Comparison of ENCODE assay signal across 19 mouse cellular contexts in genomic region chr9:22523460-22523859, GRCm38 (mm10).
"Had no signal": no experiment of that assay in that cellular context is flagged by ENCODE, and none has a peak within 500 bp of the region (broad histone marks: within the 10 kb centered on the region; RNA-seq: fewer than 3 reads in every experiment).

No protein-coding gene starts in this region.

- H3K4me3 ChIP-seq: limb, embryonic 12.5 days; limb, embryonic 15.5 days; midbrain, embryonic 12.5 days; myocyte; neural tube, embryonic 13.5 days had no signal

- H3K4me2 ChIP-seq: limb, embryonic 12.5 days; limb, embryonic 15.5 days; liver, embryonic 11.5 days; lung, embryonic 14.5 days; midbrain, embryonic 12.5 days; neural tube, embryonic 13.5 days had no signal

- ATAC-seq: intestine, embryonic 16.5 days; liver, postnatal 0 days; lung, postnatal 0 days; midbrain, embryonic 16.5 days had no signal

- H3K36me3 ChIP-seq: limb, embryonic 12.5 days; limb, embryonic 15.5 days; midbrain, embryonic 12.5 days; neural tube, embryonic 13.5 days had no signal

- DNase-seq: kidney, adult 9 months; kidney, postnatal 36 days; left cerebral cortex, postnatal 4 days; liver, postnatal 0 days; lung, embryonic 14.5 days; retina, postnatal 1 day; right cerebral cortex, postnatal 25 days; thymus, adult 18-20 months; thymus, postnatal 36 days had no signal

- H3K27ac ChIP-seq: limb, embryonic 12.5 days; limb, embryonic 15.5 days; liver, embryonic 14.5 days; midbrain, embryonic 12.5 days; neural tube, embryonic 13.5 days had no signal

- H3K27me3 ChIP-seq: limb, embryonic 12.5 days; limb, embryonic 15.5 days; midbrain, embryonic 12.5 days; neural tube, embryonic 13.5 days had no signal

- H3K9ac ChIP-seq: limb, embryonic 12.5 days; limb, embryonic 15.5 days; liver, embryonic 14.5 days; liver, postnatal 0 days; lung, embryonic 14.5 days; midbrain, embryonic 12.5 days; neural tube, embryonic 13.5 days had no signal

- H3K4me1 ChIP-seq: limb, embryonic 12.5 days; limb, embryonic 15.5 days; midbrain, embryonic 12.5 days; neural tube, embryonic 13.5 days had no signal

- H3K9me3 ChIP-seq: limb, embryonic 15.5 days; midbrain, embryonic 12.5 days; neural tube, embryonic 13.5 days had no signal
